In genomic region chr8:94778895-94779533, GRCm38 (mm10) we compare ENCODE assay signal across 12 mouse cellular contexts. TPM values are rescaled to one million over a fixed set of nuclear protein-coding genes. Genes with fewer than 3 reads are reported as not detected.
DNase-seq lines count a peak whose midpoint lies in the region; ATAC-seq lines count a peak whose summit lies in the region.
"Had no signal": no experiment of that assay in that cellular context is flagged by ENCODE, and none has a peak within 500 bp of the region (broad histone marks: within the 10 kb centered on the region; RNA-seq: fewer than 3 reads in every experiment).

No protein-coding gene starts in this region.

- H3K27me3 ChIP-seq in heart, embryonic 15.5 days, result no peaks in the 10 kb centered on the region; the same call in 1 of the 2 replicates
- no peaks in the 10 kb centered on the region for H3K27me3 ChIP-seq in midbrain, embryonic 13.5 days
- no peaks in the 10 kb centered on the region for H3K27me3 ChIP-seq in midbrain, embryonic 15.5 days (replicated peaks)
- no peaks in the 10 kb centered on the region for H3K27me3 ChIP-seq in splenic B cell, adult 2 months (ENCODE audit: control insufficient read depth, insufficient read depth, low read length, poor library complexity, severe bottlenecking)

- DNase-seq in heart, adult 8-10 months (ENCODE audit: low spot score), result no peak
- peak; percentile 56 for DNase-seq in induced T-regulatory cell, adult 2 months (ENCODE audit: low read depth)
- DNase-seq in splenic B cell, adult 2 months (ENCODE audit: low read depth, low spot score), result peak; percentile 60
- DNase-seq in gastrocnemius, adult 8-10 months (ENCODE audit: low spot score in 2 of 2), result no peak
- no peak for DNase-seq in cerebellum, postnatal 25 days
- DNase-seq: adrenal gland, postnatal 10 days; layer of hippocampus, adult 9-11 months; thymus, adult 2 months had no signal

- no peak overlapping the region for H3K4me2 ChIP-seq in heart, embryonic 15.5 days
- H3K4me2 ChIP-seq in midbrain, embryonic 13.5 days (replicated peaks), result no peak overlapping the region
- H3K4me2 ChIP-seq in midbrain, embryonic 15.5 days, result no peak overlapping the region

- ATAC-seq in heart, embryonic 15.5 days (replicated peaks; ENCODE audit: insufficient number of reproducible peaks, insufficient read depth, low FRiP score, low read depth), result no peak
- no peak for ATAC-seq in midbrain, embryonic 13.5 days
- ATAC-seq in midbrain, embryonic 15.5 days (replicated peaks), result no peak

- H3K9me3 ChIP-seq in heart, embryonic 15.5 days (replicated peaks), result no peaks in the 10 kb centered on the region
- H3K9me3 ChIP-seq in midbrain, embryonic 13.5 days, result no peaks in the 10 kb centered on the region
- no peaks in the 10 kb centered on the region for H3K9me3 ChIP-seq in midbrain, embryonic 15.5 days

- 63% methylated on average over 10 of the region's 10 CpGs for WGBS in heart, embryonic 15.5 days
- WGBS in midbrain, embryonic 13.5 days, result 77% methylated on average over 10 of the region's 10 CpGs
- WGBS in midbrain, embryonic 15.5 days, result 76% methylated on average over 10 of the region's 10 CpGs

- H3K4me3 ChIP-seq in heart, embryonic 15.5 days, result no peak overlapping the region
- no peak overlapping the region for H3K4me3 ChIP-seq in midbrain, embryonic 13.5 days (replicated peaks)
- no peak overlapping the region for H3K4me3 ChIP-seq in midbrain, embryonic 15.5 days

- H3K36me3 ChIP-seq in heart, embryonic 15.5 days, result no peaks in the 10 kb centered on the region
- no peaks in the 10 kb centered on the region for H3K36me3 ChIP-seq in midbrain, embryonic 13.5 days
- H3K36me3 ChIP-seq in midbrain, embryonic 15.5 days (replicated peaks), result no peaks in the 10 kb centered on the region
- no peaks in the 10 kb centered on the region for H3K36me3 ChIP-seq in splenic B cell, adult 2 months (ENCODE audit: control insufficient read depth, insufficient read depth, low read length, poor library complexity, severe bottlenecking)

- H3K27ac ChIP-seq in heart, embryonic 15.5 days, result peak overlapping the region; percentile 54; the same call in 1 of the 2 replicates
- H3K27ac ChIP-seq in midbrain, embryonic 13.5 days, result no peak overlapping the region
- H3K27ac ChIP-seq in midbrain, embryonic 15.5 days, result no peak overlapping the region

- H3K9ac ChIP-seq in heart, embryonic 15.5 days, result no peak overlapping the region
- peak overlapping the region; percentile 25; the same call in 1 of the 2 replicates for H3K9ac ChIP-seq in midbrain, embryonic 13.5 days (replicated peaks)
- H3K9ac ChIP-seq in midbrain, embryonic 15.5 days, result no peak overlapping the region

- peaks cover 40% of the 10 kb centered on the region for H3K4me1 ChIP-seq in heart, embryonic 15.5 days (replicated peaks)
- H3K4me1 ChIP-seq in midbrain, embryonic 13.5 days (replicated peaks), result peaks cover 27% of the 10 kb centered on the region
- peaks cover 21% of the 10 kb centered on the region for H3K4me1 ChIP-seq in midbrain, embryonic 15.5 days

RNA-seq across cellular contexts. Expression of gene Cx3cl1, which starts 7.2 kb away (rescaled TPM):
- 9.4 and 9.7 TPM in 2 replicates for polyA plus RNA-seq in heart, embryonic 15.5 days (2015; fragmentation: Nextera tagmentation; extraction: Ambion mirVana)
- total RNA-seq in heart, adult 8-10 months (2022), result 1 to 10 TPM; 5.7 to 8.2 (median 7.2) TPM
- 14.2 and 14.5 TPM in 2 replicates for polyA plus RNA-seq in midbrain, embryonic 13.5 days (2015; fragmentation: Nextera tagmentation; extraction: Ambion mirVana)
- 34.2 and 41.3 TPM in 2 replicates for polyA plus RNA-seq in midbrain, embryonic 15.5 days (2015; fragmentation: Nextera tagmentation; extraction: Ambion mirVana)
- 1 to 10 TPM in 3 of 4 experiments, under 1 TPM in 1; 0.89 to 1.4 (median 1.2) TPM for total RNA-seq in gastrocnemius, adult 8-10 months (2022)

RNA-seq across cellular contexts. Expression of gene Ccl17, which starts 31.2 kb away (rescaled TPM):
- polyA plus RNA-seq in heart, embryonic 15.5 days (2015; fragmentation: Nextera tagmentation; extraction: Ambion mirVana), result 0.26 TPM in 1 of 2 replicates, not detected in the other
- not detected for total RNA-seq in heart, adult 8-10 months (2022)
- 0.46 TPM in 1 of 2 replicates, not detected in the other for polyA plus RNA-seq in midbrain, embryonic 13.5 days (2015; fragmentation: Nextera tagmentation; extraction: Ambion mirVana)
- polyA plus RNA-seq in midbrain, embryonic 15.5 days (2015; fragmentation: Nextera tagmentation; extraction: Ambion mirVana), result 0.50 and 0.74 TPM in 2 replicates
- under 1 TPM in 1 of 4 experiments, not detected in 3; 0.70 TPM for total RNA-seq in gastrocnemius, adult 8-10 months (2022)
- polyA plus RNA-seq: liver, embryonic 16.5 days had no signal

RNA-seq across cellular contexts. Expression of gene Ccl22, which starts 33.6 kb away (rescaled TPM):
- 0.08 TPM in 1 of 2 replicates, not detected in the other for polyA plus RNA-seq in heart, embryonic 15.5 days (2015; fragmentation: Nextera tagmentation; extraction: Ambion mirVana)
- not detected for total RNA-seq in heart, adult 8-10 months (2022)
- polyA plus RNA-seq in midbrain, embryonic 13.5 days (2015; fragmentation: Nextera tagmentation; extraction: Ambion mirVana), result not detected in 2 replicates
- 0.14 TPM in 1 of 2 replicates, not detected in the other for polyA plus RNA-seq in midbrain, embryonic 15.5 days (2015; fragmentation: Nextera tagmentation; extraction: Ambion mirVana)
- not detected for total RNA-seq in gastrocnemius, adult 8-10 months (2022)

RNA-seq across cellular contexts. Expression of gene Coq9, which starts 59.1 kb away (rescaled TPM):
- polyA plus RNA-seq in heart, embryonic 15.5 days (2015; fragmentation: Nextera tagmentation; extraction: Ambion mirVana), result 163 and 166 TPM in 2 replicates
- total RNA-seq in heart, adult 8-10 months (2022), result 100 to 1,000 TPM; 675 to 794 (median 735) TPM
- 56.1 and 61.6 TPM in 2 replicates for polyA plus RNA-seq in midbrain, embryonic 13.5 days (2015; fragmentation: Nextera tagmentation; extraction: Ambion mirVana)
- polyA plus RNA-seq in midbrain, embryonic 15.5 days (2015; fragmentation: Nextera tagmentation; extraction: Ambion mirVana), result 56.8 and 58.3 TPM in 2 replicates
- total RNA-seq in gastrocnemius, adult 8-10 months (2022), result 100 to 1,000 TPM; 372 to 412 (median 383) TPM

RNA-seq across cellular contexts. Expression of gene Ciapin1, which starts 59.1 kb away (rescaled TPM):
- 77.7 and 88.6 TPM in 2 replicates for polyA plus RNA-seq in heart, embryonic 15.5 days (2015; fragmentation: Nextera tagmentation; extraction: Ambion mirVana)
- total RNA-seq in heart, adult 8-10 months (2022), result 10 to 100 TPM; 72.2 to 85.6 (median 78.5) TPM
- 202 and 203 TPM in 2 replicates for polyA plus RNA-seq in midbrain, embryonic 13.5 days (2015; fragmentation: Nextera tagmentation; extraction: Ambion mirVana)
- polyA plus RNA-seq in midbrain, embryonic 15.5 days (2015; fragmentation: Nextera tagmentation; extraction: Ambion mirVana), result 211 and 217 TPM in 2 replicates
- total RNA-seq in gastrocnemius, adult 8-10 months (2022), result 10 to 100 TPM; 25.4 to 55.4 (median 29.0) TPM

Comparison
In these comparisons a context has a peak if more than half of its experiments do, and no peak if none do; other contexts are left out.
1. DNase-seq: peak in induced T-regulatory cell, adult 2 months (single experiment) and splenic B cell, adult 2 months (single experiment); none in heart, adult 8-10 months (single experiment), gastrocnemius, adult 8-10 months (0 of 2) and cerebellum, postnatal 25 days (0 of 2).